Mouse (Mus musculus) induced T-regulatory cell, adult 2 months (primary cell): ENCODE results near the gene 1810009A15Rik.
A peak's percentile ranks its signal among the peaks of the same experiment; 100 is the strongest.
"Not testable (repeated sequence)": the region's sequence is repeated elsewhere in the genome, so short reads cannot be mapped to it uniquely, and the experiment has no call there.

Experiments
- DNase-seq: peaks from one replicate; pipeline ENCODE4 v3.0.0-alpha.2; 2012; ENCODE audit warnings: low read depth

The 1810009A15Rik gene

GRCm38 (mm10) chr19:8880311-8881033, 8.2 kb upstream of the 1810009A15Rik start, which contains the start of gene Uqcc3:
Gene Uqcc3 (minus strand): TSS chr19:8880923.
- DNase-seq, result peak; percentile 92

- DNase-seq, result no peak
Measured at GRCm38 (mm10) chr19:8881034-8881392, 7.6 kb upstream of the 1810009A15Rik start.

DNA sequence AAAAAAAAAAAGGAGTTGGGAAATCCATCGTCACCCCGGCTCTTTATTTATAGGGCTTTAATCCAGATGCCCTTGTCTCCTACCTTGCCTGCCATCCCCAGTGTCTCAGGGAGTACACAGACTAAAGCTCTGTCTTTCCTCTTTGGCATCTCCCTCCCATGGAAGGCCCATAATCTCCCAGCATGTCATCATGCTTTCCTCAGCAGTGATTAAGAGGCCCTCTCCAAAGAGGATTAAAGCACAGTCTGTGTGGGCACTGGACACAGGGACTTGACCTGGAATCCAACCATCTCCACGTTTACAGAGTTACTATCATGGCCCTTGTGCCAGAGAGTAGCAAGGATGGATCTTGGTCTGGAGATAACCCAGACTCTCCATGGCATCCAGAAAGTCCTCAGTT, 5.0 kb upstream of the 1810009A15Rik start, which contains the start of the genes Lbhd1 and Gm49403:
Gene Lbhd1 (plus strand): TSS at position 117 of the 400 bp plus-strand sequence.
Gene Gm49403 (plus strand): TSS at position 315 of the 400 bp plus-strand sequence.
- no peak for DNase-seq

DNA sequence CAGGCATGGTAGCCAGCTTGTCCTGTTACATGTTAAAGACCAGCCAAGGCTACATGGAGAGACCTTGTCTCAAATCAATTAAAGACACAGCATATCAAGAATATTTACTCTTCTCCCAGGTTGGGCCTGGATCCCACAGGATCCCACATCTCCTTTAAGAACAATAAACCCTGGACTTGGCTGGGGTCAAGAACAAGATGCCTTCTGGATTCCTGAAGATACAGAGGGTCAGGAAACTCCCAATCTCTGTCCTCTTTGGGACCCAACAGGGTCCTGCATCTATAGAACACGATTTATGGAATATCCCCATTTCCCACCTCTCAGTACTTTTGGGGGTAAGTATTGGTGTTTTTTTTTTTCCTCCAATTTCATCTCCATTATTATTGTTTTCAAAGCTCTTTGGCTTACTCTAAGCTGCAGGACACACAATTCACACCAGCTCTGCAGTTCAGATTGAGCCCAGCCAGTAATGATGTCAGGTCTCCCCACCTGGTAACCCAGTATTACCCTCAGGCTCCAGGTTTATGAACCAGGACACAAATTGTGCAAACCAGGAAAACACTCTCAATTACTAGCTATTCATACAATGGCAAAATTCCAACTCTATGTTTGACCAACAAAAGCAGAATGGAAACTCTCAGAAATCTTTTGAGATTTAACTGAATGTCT, 1.6 kb upstream of the 1810009A15Rik start:
- peak; percentile 15 for DNase-seq

DNA sequence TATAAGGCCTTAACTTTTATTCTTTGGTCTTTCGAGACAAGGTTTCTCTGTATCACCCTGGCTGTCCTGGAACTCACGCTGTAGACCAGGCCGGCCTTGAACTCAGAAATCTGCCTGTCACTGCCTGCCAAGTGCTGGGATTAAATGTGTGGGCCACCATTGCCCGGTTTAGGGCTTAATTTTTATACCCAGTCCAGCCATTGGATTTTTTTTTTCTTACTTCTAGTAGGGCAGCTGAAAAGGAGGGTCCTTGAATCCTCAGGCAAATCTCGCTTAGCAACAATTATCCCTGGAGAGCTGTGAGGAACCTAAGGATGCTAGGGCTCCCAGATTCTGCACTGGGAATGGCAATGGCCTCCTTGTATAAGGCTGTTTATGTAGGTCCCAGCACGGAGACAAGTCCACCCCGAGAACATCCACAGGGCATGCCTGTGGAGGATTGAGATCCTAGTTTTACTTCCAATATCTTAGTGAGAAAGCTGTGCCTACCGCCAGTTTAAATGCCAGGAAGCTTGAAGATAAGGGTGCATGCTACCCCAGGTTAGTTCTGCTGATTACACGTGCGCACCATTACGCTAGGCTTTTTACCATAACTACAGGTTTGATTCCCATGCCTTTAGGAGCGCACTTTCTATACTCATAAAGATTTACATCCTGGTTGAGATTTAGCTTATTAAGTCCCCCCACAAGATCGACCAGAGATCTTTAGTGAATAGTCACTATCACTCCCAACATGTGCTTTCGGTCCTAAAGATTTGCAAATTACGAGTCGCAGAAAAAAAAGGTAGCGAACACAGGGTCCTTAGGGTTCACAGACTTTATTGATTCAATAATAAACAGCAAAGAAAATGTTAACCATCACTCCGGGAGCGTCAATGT, 829 bp upstream of the 1810009A15Rik start:
- no peak for DNase-seq

GRCm38 (mm10) chr19:8892829-8893766, 4.4 kb downstream of the 1810009A15Rik start, which contains the start of gene Ints5:
Gene Ints5 (plus strand): TSS chr19:8893005.
- peak; percentile 95 for DNase-seq

- no peak for DNase-seq
Measured at GRCm38 (mm10) chr19:8895397-8895960, 6.8 kb downstream of the 1810009A15Rik start.

DNA sequence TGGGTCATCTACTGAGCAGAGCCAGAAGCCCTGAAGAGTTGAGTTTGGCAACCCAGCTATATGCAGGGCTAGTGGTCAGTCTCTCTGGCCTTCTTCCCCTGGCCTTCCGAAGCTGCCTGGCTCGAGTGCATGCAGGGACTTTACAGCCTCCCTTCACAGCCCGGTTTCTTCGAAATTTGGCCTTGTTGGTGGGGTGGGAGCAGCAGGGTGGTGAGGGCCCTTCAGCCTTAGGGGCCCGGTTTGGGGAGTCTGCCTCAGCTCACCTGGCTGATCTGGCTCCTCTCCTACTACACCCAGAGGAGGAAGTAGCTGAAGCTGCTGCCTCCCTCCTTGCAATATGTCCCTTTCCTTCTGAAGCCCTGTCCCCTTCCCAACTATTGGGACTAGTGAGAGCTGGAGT, 7.6 kb downstream of the 1810009A15Rik start:
- DNase-seq, result not testable (repeated sequence)

DNA sequence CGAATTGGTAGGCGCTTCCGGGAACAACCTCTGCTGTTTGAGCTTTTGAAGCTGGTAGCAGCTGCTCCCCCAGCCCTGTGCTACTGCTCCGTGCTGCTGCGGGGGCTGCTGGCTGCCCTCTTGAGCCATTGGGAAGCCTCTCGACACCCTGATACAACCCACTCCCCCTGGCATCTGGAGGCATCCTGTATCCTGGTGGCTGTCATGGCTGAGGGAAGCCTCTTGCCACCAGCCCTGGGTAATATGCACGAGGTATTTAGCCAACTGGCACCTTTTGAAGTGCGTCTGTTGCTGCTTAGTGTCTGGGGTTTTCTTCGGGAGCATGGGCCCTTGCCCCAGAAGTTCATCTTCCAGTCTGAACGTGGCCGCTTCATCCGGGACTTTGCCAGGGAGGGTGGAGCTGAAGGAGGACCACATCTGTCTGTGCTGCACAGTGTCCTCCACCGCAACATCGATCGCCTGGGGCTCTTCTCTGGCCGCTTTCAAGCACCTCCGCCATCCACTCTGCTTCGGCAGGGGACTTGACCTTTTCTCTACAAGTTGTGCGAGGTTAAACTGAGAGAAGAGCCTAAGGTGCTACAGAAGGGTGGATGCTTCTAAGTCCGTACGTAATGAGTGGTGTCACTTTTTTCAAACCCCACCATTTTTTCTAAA, 8.7 kb downstream of the 1810009A15Rik start:
- DNase-seq, result peak; percentile 31

DNA sequence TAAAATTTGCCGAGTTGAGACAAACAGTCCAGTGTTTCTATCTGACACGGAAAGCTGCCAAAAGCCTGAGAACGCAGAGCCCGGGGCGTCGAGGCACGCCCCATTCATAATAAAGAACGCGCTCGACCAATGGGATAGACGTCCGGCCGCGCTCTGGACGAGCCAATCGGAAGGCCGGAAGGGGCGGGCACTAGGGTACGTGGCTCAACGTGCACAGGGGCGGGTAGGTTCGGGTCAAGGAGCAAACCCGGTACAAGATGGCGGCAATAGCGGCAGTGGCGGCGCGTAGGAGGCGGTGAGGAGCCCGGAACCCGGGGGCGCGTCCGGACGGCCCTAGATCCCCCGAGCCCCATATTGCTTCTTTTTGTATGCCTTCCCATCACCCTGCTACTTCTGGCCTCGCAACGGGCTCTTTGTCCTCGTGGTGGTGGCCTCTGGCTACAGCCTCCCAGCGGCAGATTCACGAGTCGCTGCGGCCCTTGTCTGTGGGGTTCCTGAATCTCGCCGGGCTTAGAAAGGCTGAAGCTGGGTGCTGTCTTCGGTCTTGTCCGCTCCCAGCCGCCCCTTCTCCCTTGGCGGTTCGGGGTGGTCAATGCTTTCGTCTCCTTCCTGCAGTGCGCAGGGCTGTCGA, 9.3 kb downstream of the 1810009A15Rik start, which contains the start of gene Ganab:
Gene Ganab (plus strand): TSS at position 207 of the 631 bp plus-strand sequence.
- peak; percentile 98 for DNase-seq

GRCm38 (mm10) chr19:8898576-8898975, 9.9 kb downstream of the 1810009A15Rik start:
- DNase-seq, result peak; percentile 61

DNA sequence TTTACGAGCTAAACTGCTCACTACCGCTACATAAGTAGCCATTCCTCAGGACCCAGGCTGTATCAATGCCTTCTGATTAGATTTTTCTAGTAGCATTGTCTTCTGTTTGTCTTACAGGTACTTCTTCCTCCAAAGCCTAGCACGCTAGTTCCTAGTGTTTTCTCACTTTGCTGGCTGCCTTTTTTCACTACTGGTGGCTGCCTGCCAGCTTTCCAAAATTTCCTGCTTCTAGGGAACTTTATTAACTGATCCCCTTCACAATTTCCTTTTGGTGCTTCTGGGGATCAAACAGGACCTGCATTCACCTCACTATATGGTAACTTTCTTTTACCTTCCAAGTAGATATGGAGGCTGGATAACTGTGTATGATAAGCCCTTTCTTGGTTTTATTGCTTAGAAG, 10.4 kb downstream of the 1810009A15Rik start:
- DNase-seq, result no peak

DNA sequence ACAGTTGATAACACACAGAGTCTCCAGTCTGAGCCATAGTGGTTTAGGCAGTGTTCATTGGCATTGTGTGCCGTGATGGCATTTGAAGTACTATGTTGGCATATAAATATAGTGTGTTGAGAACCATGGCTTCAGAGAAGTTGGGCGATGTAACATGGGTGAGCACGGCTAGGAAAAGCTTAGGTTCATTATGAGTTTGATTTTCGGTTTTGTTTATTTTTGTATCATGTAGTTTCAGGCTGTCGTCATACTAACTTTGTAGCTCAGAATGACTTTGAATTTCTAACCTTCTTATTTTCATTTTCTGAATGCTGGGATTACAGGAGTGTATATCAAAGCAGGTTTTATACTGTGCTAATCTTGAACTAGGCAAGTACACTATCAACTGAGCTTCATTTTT, 14.8 kb downstream of the 1810009A15Rik start:
- no peak for DNase-seq

- DNase-seq, result no peak
Measured at GRCm38 (mm10) chr19:8908531-8908930, 19.9 kb downstream of the 1810009A15Rik start.

GRCm38 (mm10) chr19:8911810-8912209, 23.2 kb downstream of the 1810009A15Rik start:
- no peak for DNase-seq

- DNase-seq, result no peak
Measured at GRCm38 (mm10) chr19:8914212-8914611, 25.6 kb downstream of the 1810009A15Rik start.

DNA sequence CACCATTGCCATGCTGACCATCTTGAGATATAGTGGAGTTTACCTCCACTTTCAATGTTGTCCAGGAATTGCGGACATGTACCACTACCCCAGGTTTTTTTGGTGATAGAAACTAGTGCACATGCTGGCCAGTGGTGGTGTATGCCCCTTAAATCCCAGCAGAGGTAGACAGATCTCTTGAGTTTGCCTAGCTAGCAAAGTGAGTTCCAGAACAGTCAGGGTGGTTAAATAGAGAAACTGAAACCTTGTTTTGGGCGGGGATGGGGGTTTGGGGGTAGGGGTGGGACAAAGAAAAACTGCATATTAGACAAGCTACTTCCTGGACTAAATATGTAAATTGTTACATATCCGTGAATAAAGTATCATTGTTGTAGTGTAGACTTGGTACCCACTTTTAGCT, 30.3 kb downstream of the 1810009A15Rik start:
- peak; percentile 83 for DNase-seq

- DNase-seq, result no peak
Measured at GRCm38 (mm10) chr19:8919684-8920072, 31.0 kb downstream of the 1810009A15Rik start.

DNA sequence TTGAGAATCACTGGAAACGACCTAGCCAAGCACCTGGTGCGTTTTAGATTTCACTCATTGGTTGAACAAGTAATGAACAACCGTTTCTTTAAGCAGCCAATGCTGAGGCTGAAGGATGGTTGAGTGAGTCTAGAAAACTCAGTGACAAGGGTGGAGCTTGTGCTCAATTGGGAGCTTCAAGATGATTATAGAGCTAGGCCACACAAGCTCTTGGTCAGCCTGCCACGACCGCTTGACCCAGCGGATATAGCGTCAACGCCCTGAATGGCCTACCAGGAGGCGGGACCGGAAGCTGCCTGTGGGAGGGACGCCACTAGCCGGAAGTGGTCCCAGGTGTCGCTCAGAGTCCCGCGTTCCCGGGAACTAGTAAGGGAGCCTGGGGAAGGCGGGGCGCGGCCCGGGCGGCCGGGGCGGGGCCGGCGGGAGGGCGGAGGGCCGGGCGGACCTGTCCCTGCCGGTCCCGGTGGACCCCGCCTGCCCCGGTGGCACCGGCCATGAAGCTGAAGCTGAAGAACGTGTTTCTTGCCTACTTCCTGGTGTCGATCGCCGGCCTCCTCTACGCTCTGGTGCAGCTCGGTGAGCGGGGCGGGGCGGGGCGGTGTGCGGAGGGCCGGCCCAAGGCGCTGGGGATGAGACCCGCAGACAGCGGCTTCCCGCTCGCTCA, 31.6 kb downstream of the 1810009A15Rik start, which contains the start of gene B3gat3:
Gene B3gat3 (plus strand): TSS at position 302 of the 664 bp plus-strand sequence.
- peak; percentile 91 for DNase-seq
